Mouse (Mus musculus): Measurements from ENCODE around the gene Tdpoz1. TPM values are rescaled to one million over a fixed set of nuclear protein-coding genes. Genes with fewer than 3 reads are reported as not detected.
"Not testable (repeated sequence)": the region's sequence is repeated elsewhere in the genome, so short reads cannot be mapped to it uniquely, and the experiment has no call there.

The Tdpoz1 gene
- polyA plus RNA-seq (2014; fragmentation: Nextera tagmentation; extraction: Ambion mirVana): not detected in 2 replicates

GRCm38 (mm10) chr3:93676210-93676609 is at the start of gene Tdpoz1:
Gene Tdpoz1 (minus strand): TSS chr3:93676310.
- H3K36me3 ChIP-seq (ENCODE audit: insufficient read depth); H3K4me3 ChIP-seq (ENCODE audit: low read depth, low read length); H3K27ac ChIP-seq (ENCODE audit: low read depth); H3K9me3 ChIP-seq (ENCODE audit: low read depth, low read length); ATAC-seq (ENCODE audit: insufficient read depth); H3K27me3 ChIP-seq (ENCODE audit: insufficient read depth, low read length); H3K4me1 ChIP-seq (ENCODE audit: insufficient read depth); H3K9ac ChIP-seq; DNase-seq; H3K4me2 ChIP-seq: not testable (repeated sequence)
- WGBS: 89% methylated on average over 2 of the region's 4 CpGs

DNA sequence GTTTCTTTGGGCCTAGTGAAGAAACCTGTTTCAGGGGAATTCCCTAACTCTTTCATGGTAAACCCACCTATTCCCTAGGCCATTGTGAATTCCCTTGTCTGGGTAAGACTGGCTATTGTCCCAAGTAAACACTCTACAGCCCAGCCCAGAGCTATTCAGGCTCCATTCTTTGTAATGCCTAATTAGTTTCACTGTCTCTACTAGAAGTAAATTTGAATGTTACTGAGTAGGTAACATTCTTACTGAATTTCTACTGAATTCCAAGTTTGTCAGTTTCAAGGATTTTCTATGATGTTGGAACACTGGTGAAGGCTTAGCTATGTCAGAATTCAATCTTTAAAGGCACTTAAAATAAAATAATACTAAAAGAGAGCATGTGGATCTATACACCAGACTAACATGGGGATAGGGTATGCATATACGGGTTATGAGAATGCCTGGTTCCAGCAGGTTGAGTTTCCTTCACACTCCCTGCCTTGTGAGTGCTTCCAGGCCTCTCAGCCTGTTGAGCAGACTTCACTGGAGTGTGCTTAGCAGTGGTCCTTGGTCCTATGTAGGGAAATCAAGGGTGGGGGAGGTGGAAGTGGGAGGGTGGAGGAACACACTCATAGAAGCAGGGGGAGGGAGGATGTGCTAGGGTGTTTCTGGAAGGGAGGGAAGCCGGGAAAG is 33.0 kb upstream of the Tdpoz1 start:
- H3K9me3 ChIP-seq (ENCODE audit: low read depth, low read length); H3K27me3 ChIP-seq (ENCODE audit: insufficient read depth, low read length); DNase-seq; ATAC-seq (ENCODE audit: insufficient read depth); H3K36me3 ChIP-seq (ENCODE audit: insufficient read depth); H3K4me2 ChIP-seq; H3K27ac ChIP-seq (ENCODE audit: low read depth); H3K4me1 ChIP-seq (ENCODE audit: insufficient read depth); H3K9ac ChIP-seq; H3K4me3 ChIP-seq (ENCODE audit: low read depth, low read length): not testable (repeated sequence)
- 82% methylated on average over 2 of the region's 2 CpGs for WGBS

GRCm38 (mm10) chr3:93692970-93693369 is 16.9 kb upstream of the Tdpoz1 start, which contains the start of gene Gm37596:
Gene Gm37596 (minus strand): TSS chr3:93693070.
- not testable (repeated sequence) for H3K9me3 ChIP-seq (ENCODE audit: low read depth, low read length); H3K27me3 ChIP-seq (ENCODE audit: insufficient read depth, low read length); H3K4me2 ChIP-seq; H3K27ac ChIP-seq (ENCODE audit: low read depth); ATAC-seq (ENCODE audit: insufficient read depth); H3K36me3 ChIP-seq (ENCODE audit: insufficient read depth); H3K4me3 ChIP-seq (ENCODE audit: low read depth, low read length); H3K9ac ChIP-seq; H3K4me1 ChIP-seq (ENCODE audit: insufficient read depth); DNase-seq
- 69% methylated on average over 1 of the region's 2 CpGs for WGBS

DNA sequence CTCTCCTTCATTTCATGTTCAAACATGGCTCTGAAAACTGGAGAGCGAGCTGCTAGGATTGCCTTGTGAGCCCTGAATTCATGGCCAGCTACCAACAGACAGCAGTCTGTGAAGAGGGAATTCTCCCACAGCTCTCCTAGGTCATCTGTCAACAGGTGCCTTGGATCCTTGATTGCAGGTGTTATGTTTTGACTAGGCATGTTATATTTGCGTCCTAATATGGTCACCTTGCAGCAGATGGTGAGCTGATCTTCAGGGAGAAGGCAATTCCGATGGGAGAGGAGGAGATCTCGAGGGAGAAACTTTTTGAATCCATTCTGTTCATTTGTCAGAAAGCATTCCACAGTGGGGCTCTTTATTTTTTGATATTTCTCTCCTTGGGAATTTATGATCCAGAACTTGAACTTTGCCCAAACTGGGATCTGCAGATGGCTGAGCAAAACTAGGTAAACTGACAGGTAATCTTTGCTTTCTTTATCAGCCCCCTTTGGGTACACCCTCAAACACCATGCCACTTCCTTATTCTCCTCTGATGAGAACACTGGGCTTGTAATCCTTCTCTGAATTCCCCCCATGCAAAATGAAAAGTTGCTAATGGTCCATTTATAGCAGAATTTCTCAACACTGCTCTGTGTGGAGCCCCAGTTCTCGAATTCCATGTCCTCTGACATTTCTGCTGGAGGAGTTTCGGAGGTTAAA is 5.2 kb downstream of the Tdpoz1 start:
- not testable (repeated sequence) for H3K4me3 ChIP-seq (ENCODE audit: low read depth, low read length); H3K36me3 ChIP-seq (ENCODE audit: insufficient read depth); H3K4me2 ChIP-seq; H3K27ac ChIP-seq (ENCODE audit: low read depth); H3K27me3 ChIP-seq (ENCODE audit: insufficient read depth, low read length); ATAC-seq (ENCODE audit: insufficient read depth); H3K4me1 ChIP-seq (ENCODE audit: insufficient read depth); DNase-seq; H3K9me3 ChIP-seq (ENCODE audit: low read depth, low read length); H3K9ac ChIP-seq
- WGBS: 78% methylated on average over 4 of the region's 6 CpGs

DNA sequence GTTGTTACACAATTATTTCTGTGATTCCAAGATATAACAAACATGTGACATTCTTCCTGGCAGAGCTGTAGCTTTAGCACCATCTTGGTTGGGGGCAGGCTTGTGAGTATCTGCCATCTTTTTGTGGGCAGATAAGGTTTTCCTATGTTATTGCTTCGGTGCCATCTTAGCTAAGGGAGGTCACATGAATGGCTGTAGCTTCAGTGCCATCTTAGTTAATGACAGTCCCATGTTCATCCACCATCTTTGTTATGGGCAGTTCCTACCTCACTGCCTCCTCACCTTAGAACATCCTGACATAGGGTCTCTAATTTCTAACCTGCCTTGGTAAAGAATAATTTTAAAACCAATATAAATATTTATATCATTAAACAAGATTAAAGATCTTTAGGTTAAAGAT is 21.9 kb downstream of the Tdpoz1 start:
- no peak for TF ChIP-seq CTCF (IDR thresholded peaks at IDR 0.05; ENCODE audit: low read depth)
- H3K4me2 ChIP-seq: no peak overlapping the region
- WGBS: 52% methylated on average over 1 of the region's 1 CpGs
- no peak for DNase-seq
- no peaks in the 10 kb centered on the region for H3K36me3 ChIP-seq (ENCODE audit: insufficient read depth)
- H3K9me3 ChIP-seq (ENCODE audit: low read depth, low read length): no peaks in the 10 kb centered on the region
- no peaks in the 10 kb centered on the region for H3K4me1 ChIP-seq (ENCODE audit: insufficient read depth)
- no peak for ATAC-seq (ENCODE audit: insufficient read depth)
- no peaks in the 10 kb centered on the region for H3K27me3 ChIP-seq (ENCODE audit: insufficient read depth, low read length)
- no peak overlapping the region for H3K4me3 ChIP-seq (ENCODE audit: low read depth, low read length)
- no peak overlapping the region for H3K27ac ChIP-seq (ENCODE audit: low read depth)
- H3K9ac ChIP-seq: no peak overlapping the region

GRCm38 (mm10) chr3:93652586-93652985 is 23.5 kb downstream of the Tdpoz1 start, which contains the start of gene Tdpoz2:
Gene Tdpoz2 (minus strand): TSS chr3:93652686.
- Histone ChIP-seq H3K4me2 (no peak within 1 kb of the TSS), H3K9me3 (ENCODE audit: low read depth, low read length) (no peaks in the 10 kb centered on the region), H3K4me3 (ENCODE audit: low read depth, low read length) (no peak within 1 kb of the TSS), H3K36me3 (ENCODE audit: insufficient read depth) (no peaks in the 10 kb centered on the region), H3K9ac (no peak within 1 kb of the TSS), H3K4me1 (ENCODE audit: insufficient read depth) (no peaks in the 10 kb centered on the region), H3K27ac (ENCODE audit: low read depth) (no peak within 1 kb of the TSS), H3K27me3 (ENCODE audit: insufficient read depth, low read length) (no peaks in the 10 kb centered on the region)
- WGBS: 76% methylated on average over 3 of the region's 3 CpGs
- DNase-seq (no peak), ATAC-seq (ENCODE audit: insufficient read depth) (no peak)
- no peak for TF ChIP-seq CTCF (IDR thresholded peaks at IDR 0.05; ENCODE audit: low read depth)

DNA sequence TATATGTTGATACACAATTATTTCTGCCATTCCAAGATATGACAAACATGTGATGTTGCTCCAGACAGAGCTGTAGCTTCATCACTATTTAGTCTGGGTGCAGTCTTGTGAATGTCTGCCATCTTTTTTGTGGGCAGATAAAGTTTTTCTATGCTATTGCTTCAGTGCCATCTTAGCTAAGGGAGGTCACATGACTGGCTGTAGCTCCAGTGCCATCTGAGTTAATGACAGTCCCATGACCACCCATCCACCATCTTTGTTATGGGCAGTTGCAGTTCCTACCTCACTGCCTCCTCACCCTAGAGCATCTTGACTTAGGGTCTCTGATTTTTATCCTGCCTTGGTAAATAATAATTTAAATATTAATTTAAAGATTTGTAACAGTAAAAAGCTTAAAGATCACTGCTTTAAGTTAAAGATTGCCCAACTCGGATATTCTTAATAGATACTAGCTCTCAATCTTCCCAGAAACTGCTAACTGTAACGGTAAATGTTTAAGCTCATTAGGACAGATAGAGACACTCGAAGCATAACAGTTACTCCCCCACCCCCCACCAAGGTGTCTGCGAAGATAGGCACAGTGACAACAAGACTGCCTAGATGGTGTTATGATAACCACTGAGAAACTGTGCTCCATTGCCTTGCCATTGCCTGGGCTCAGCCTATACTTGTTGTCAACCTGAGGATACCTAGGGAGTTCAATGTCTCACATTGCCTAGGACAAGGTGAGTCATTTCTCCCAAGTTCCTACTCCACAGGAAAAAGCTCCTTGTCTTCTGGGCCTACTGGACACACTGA is 45.0 kb downstream of the Tdpoz1 start:
- not testable (repeated sequence) for ATAC-seq (ENCODE audit: insufficient read depth); H3K27ac ChIP-seq (ENCODE audit: low read depth); H3K4me1 ChIP-seq (ENCODE audit: insufficient read depth); H3K4me3 ChIP-seq (ENCODE audit: low read depth, low read length); H3K4me2 ChIP-seq; H3K36me3 ChIP-seq (ENCODE audit: insufficient read depth); H3K27me3 ChIP-seq (ENCODE audit: insufficient read depth, low read length); H3K9me3 ChIP-seq (ENCODE audit: low read depth, low read length); H3K9ac ChIP-seq; DNase-seq
- 76% methylated on average over 4 of the region's 4 CpGs for WGBS

Other genes starting within 250 kb of the Tdpoz1 start
- 1.4 and 1.9 TPM in 2 replicates for gene Tchh, start 234.0 kb downstream of the Tdpoz1 start, polyA plus RNA-seq (2014; fragmentation: Nextera tagmentation; extraction: Ambion mirVana)
- gene Tchhl1, start 207.6 kb downstream of the Tdpoz1 start, polyA plus RNA-seq (2014; fragmentation: Nextera tagmentation; extraction: Ambion mirVana): not detected in 2 replicates
- gene S100a11, start 155.8 kb downstream of the Tdpoz1 start, polyA plus RNA-seq (2014; fragmentation: Nextera tagmentation; extraction: Ambion mirVana): 861 and 982 TPM in 2 replicates
- gene S100a10, start 121.2 kb downstream of the Tdpoz1 start, polyA plus RNA-seq (2014; fragmentation: Nextera tagmentation; extraction: Ambion mirVana): 196 and 220 TPM in 2 replicates
- not detected in 2 replicates for gene Tdpoz2, start 23.6 kb downstream of the Tdpoz1 start, polyA plus RNA-seq (2014; fragmentation: Nextera tagmentation; extraction: Ambion mirVana)
- not detected in 2 replicates for gene Gm37596, start 16.8 kb upstream of the Tdpoz1 start, polyA plus RNA-seq (2014; fragmentation: Nextera tagmentation; extraction: Ambion mirVana)
- not detected in 2 replicates for gene Gm5773, start 96.7 kb upstream of the Tdpoz1 start, polyA plus RNA-seq (2014; fragmentation: Nextera tagmentation; extraction: Ambion mirVana)
- gene Tdpoz4, start 120.1 kb upstream of the Tdpoz1 start, polyA plus RNA-seq (2014; fragmentation: Nextera tagmentation; extraction: Ambion mirVana): not detected in 2 replicates
- not detected in 2 replicates for gene Tdpoz3, start 149.7 kb upstream of the Tdpoz1 start, polyA plus RNA-seq (2014; fragmentation: Nextera tagmentation; extraction: Ambion mirVana)

Data from lung, embryonic 14.5 days (tissue).